In the genomic region with DNA sequence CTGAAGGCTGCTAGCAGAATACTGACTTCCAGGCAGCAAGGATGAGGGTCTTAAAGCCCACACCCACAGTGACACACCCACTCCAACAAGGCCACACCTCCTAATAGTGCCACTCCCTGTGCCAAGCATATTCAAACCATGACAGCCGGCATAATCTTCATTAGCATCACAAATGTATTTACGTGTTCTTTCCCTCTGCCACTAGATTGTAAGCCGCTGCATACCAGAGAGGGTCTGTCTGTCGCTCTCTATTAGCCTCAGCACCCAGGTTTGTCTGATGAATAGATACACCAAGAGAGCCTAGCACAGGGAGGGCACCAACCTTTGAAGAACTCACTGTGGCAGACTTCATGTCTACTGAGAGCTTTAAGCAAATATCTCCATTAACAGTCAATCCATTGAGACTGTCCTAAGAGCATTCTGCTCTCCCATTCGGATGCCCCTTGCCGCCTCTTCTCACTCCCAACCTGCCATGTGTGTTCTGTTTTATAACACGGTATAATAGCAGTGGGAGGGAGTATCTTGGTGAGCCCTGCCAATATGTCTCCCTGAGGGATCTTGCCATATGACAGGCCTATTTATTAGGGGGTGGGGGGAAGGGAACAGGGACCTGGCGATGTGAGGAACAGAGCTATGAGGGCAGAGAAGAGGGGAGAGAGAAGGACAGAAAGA, we compare ENCODE assay signal across 17 mouse cellular contexts. TPM values are rescaled to one million over a fixed set of nuclear protein-coding genes. Genes with fewer than 3 reads are reported as not detected.
DNase-seq lines count a peak whose midpoint lies in the region; ATAC-seq and TF ChIP-seq lines count a peak whose summit lies in the region.
"Had no signal": no experiment of that assay in that cellular context is flagged by ENCODE, and none has a peak within 500 bp of the region (broad histone marks: within the 10 kb centered on the region; RNA-seq: fewer than 3 reads in every experiment).

No protein-coding gene starts in this region.

- no peaks in the 10 kb centered on the region for H3K4me1 ChIP-seq in embryonic facial prominence, embryonic 14.5 days (ENCODE audit: control insufficient read depth, insufficient read depth, low read length)
- H3K4me1 ChIP-seq in embryonic facial prominence, embryonic 10.5 days: no peaks in the 10 kb centered on the region
- H3K4me1 ChIP-seq in forebrain, embryonic 16.5 days (replicated peaks; ENCODE audit: control insufficient read depth, insufficient read depth, low read length): peaks cover 6% of the 10 kb centered on the region
- H3K4me1 ChIP-seq in midbrain, embryonic 16.5 days (ENCODE audit: control insufficient read depth, insufficient read depth, low read length): 0 out of 2 replicates have a peak, but pooled peaks cover 6% of the 10 kb centered on the region
- H3K4me1 ChIP-seq: heart, embryonic 13.5 days; limb, embryonic 13.5 days; liver, embryonic 15.5 days; stomach, embryonic 15.5 days had no signal

- no peak overlapping the region for H3K27ac ChIP-seq in embryonic facial prominence, embryonic 14.5 days (replicated peaks; ENCODE audit: low read depth, low read length)
- no peak overlapping the region for H3K27ac ChIP-seq in embryonic facial prominence, embryonic 10.5 days (replicated peaks)
- no peak overlapping the region for H3K27ac ChIP-seq in forebrain, embryonic 16.5 days (ENCODE audit: low read length)
- H3K27ac ChIP-seq in midbrain, embryonic 16.5 days (ENCODE audit: low read length): no peak overlapping the region
- H3K27ac ChIP-seq in gastrocnemius, adult 2 months: no peak overlapping the region
- H3K27ac ChIP-seq: heart, embryonic 13.5 days; limb, embryonic 13.5 days; liver, embryonic 15.5 days; stomach, embryonic 15.5 days had no signal

- TF ChIP-seq CTCF in gastrocnemius, adult 2 months (IDR thresholded peaks at IDR 0.05): no peak

- no peaks in the 10 kb centered on the region for H3K36me3 ChIP-seq in embryonic facial prominence, embryonic 14.5 days (ENCODE audit: control insufficient read depth, insufficient read depth, low read length)
- H3K36me3 ChIP-seq in embryonic facial prominence, embryonic 10.5 days (replicated peaks): no peaks in the 10 kb centered on the region
- no peaks in the 10 kb centered on the region for H3K36me3 ChIP-seq in forebrain, embryonic 16.5 days (ENCODE audit: control insufficient read depth, insufficient read depth)
- H3K36me3 ChIP-seq in midbrain, embryonic 16.5 days (ENCODE audit: control insufficient read depth, insufficient read depth, low read length): no peaks in the 10 kb centered on the region
- H3K36me3 ChIP-seq: heart, embryonic 13.5 days; limb, embryonic 13.5 days; liver, embryonic 15.5 days; stomach, embryonic 15.5 days had no signal

- intact Hi-C loops in left cerebral cortex, postnatal 4 days (cut with DNase I): no loop called here
- intact Hi-C loops in gastrocnemius, adult 2 months (cut with DNase I): no loop called here

- DNase-seq in embryonic facial prominence, embryonic 14.5 days (ENCODE audit: low spot score): no peak
- DNase-seq in embryonic facial prominence, embryonic 10.5 days (ENCODE audit: low spot score): no peak
- peak; percentile 10 for DNase-seq in left cerebral cortex, postnatal 4 days
- DNase-seq in left cerebral cortex, adult 8-10 months (ENCODE audit: low spot score in 2 of 2): no peak
- DNase-seq in lung, adult 18-20 months: no peak
- DNase-seq in gastrocnemius, adult 2 months: no peak
- DNase-seq: adrenal gland, postnatal 36 days; cerebellum, adult 9-10 months; right cerebral cortex, postnatal 14 days had no signal

- no peak overlapping the region for H3K9ac ChIP-seq in embryonic facial prominence, embryonic 14.5 days (ENCODE audit: low read depth, low read length)
- no peak overlapping the region for H3K9ac ChIP-seq in forebrain, embryonic 16.5 days (replicated peaks; ENCODE audit: low read depth, low read length)
- no peak overlapping the region for H3K9ac ChIP-seq in midbrain, embryonic 16.5 days (ENCODE audit: low read depth, low read length)
- H3K9ac ChIP-seq: heart, embryonic 13.5 days; limb, embryonic 13.5 days; liver, embryonic 15.5 days; stomach, embryonic 15.5 days had no signal

- H3K4me3 ChIP-seq in embryonic facial prominence, embryonic 14.5 days (ENCODE audit: low read depth, low read length): no peak overlapping the region
- no peak overlapping the region for H3K4me3 ChIP-seq in embryonic facial prominence, embryonic 10.5 days
- H3K4me3 ChIP-seq in forebrain, embryonic 16.5 days (replicated peaks; ENCODE audit: low read length): no peak overlapping the region
- H3K4me3 ChIP-seq in midbrain, embryonic 16.5 days (ENCODE audit: low read depth, low read length): no peak overlapping the region
- H3K4me3 ChIP-seq in gastrocnemius, adult 2 months: no peak overlapping the region
- H3K4me3 ChIP-seq: erythroblast, embryonic 14.5 days; heart, embryonic 13.5 days; limb, embryonic 13.5 days; liver, embryonic 15.5 days; myocyte; stomach, embryonic 15.5 days had no signal

- H3K4me2 ChIP-seq in embryonic facial prominence, embryonic 14.5 days (ENCODE audit: low read depth, low read length): no peak overlapping the region
- no peak overlapping the region for H3K4me2 ChIP-seq in forebrain, embryonic 16.5 days (ENCODE audit: low read length)
- H3K4me2 ChIP-seq in midbrain, embryonic 16.5 days (ENCODE audit: low read length): no peak overlapping the region
- H3K4me2 ChIP-seq: heart, embryonic 13.5 days; limb, embryonic 13.5 days; liver, embryonic 15.5 days; stomach, embryonic 15.5 days had no signal

- WGBS in embryonic facial prominence, embryonic 14.5 days: 53% methylated on average over 8 of the region's 8 CpGs
- 67% methylated on average over 8 of the region's 8 CpGs for WGBS in embryonic facial prominence, embryonic 10.5 days
- WGBS in forebrain, embryonic 16.5 days: 22% methylated on average over 8 of the region's 8 CpGs
- WGBS in midbrain, embryonic 16.5 days: 27% methylated on average over 8 of the region's 8 CpGs

- peak; percentile 57; the same call in 1 of the 2 replicates for ATAC-seq in embryonic facial prominence, embryonic 14.5 days (ENCODE audit: low read depth)
- peak; percentile 63 for ATAC-seq in forebrain, embryonic 16.5 days
- ATAC-seq in midbrain, embryonic 16.5 days: peak; percentile 58; the same call in 1 of the 2 replicates

- H3K27me3 ChIP-seq in embryonic facial prominence, embryonic 14.5 days (replicated peaks; ENCODE audit: control insufficient read depth, insufficient read depth, low read length): no peaks in the 10 kb centered on the region
- no peaks in the 10 kb centered on the region for H3K27me3 ChIP-seq in embryonic facial prominence, embryonic 10.5 days (replicated peaks; ENCODE audit: low read depth, poor library complexity, severe bottlenecking)
- H3K27me3 ChIP-seq in forebrain, embryonic 16.5 days (replicated peaks; ENCODE audit: control insufficient read depth, insufficient read depth, low read length): no peaks in the 10 kb centered on the region
- no peaks in the 10 kb centered on the region for H3K27me3 ChIP-seq in midbrain, embryonic 16.5 days (ENCODE audit: control insufficient read depth, insufficient read depth, low read depth, low read length)
- H3K27me3 ChIP-seq: limb, embryonic 13.5 days; liver, embryonic 15.5 days; stomach, embryonic 15.5 days had no signal

- no peaks in the 10 kb centered on the region for H3K9me3 ChIP-seq in embryonic facial prominence, embryonic 14.5 days (ENCODE audit: control insufficient read depth, low read length)
- H3K9me3 ChIP-seq in embryonic facial prominence, embryonic 10.5 days: peaks cover 4% of the 10 kb centered on the region; the same call in 1 of the 2 replicates
- peaks cover 3% of the 10 kb centered on the region; the same call in 1 of the 2 replicates for H3K9me3 ChIP-seq in forebrain, embryonic 16.5 days (ENCODE audit: control insufficient read depth, low read length)
- H3K9me3 ChIP-seq in midbrain, embryonic 16.5 days (replicated peaks; ENCODE audit: control insufficient read depth, low read length, poor library complexity, severe bottlenecking): 0 out of 2 replicates have a peak, but pooled peaks cover 2% of the 10 kb centered on the region
- H3K9me3 ChIP-seq: limb, embryonic 13.5 days; liver, embryonic 15.5 days; stomach, embryonic 15.5 days had no signal

RNA-seq across cellular contexts. Expression of a gene that starts 30.3 kb away (rescaled TPM):
- 19.7 and 20.4 TPM in 2 replicates for polyA plus RNA-seq in embryonic facial prominence, embryonic 14.5 days (2014; fragmentation: Nextera tagmentation; extraction: Ambion mirVana)
- 19.6 and 19.9 TPM in 2 replicates for polyA plus RNA-seq in embryonic facial prominence, embryonic 10.5 days (2016; fragmentation: Nextera tagmentation; extraction: Ambion mirVana)
- 10 to 100 TPM; 68.1 to 70.5 TPM for total RNA-seq in left cerebral cortex, postnatal 4 days (2021)
- total RNA-seq in left cerebral cortex, adult 8-10 months (2022): 10 to 100 TPM; 49.4 to 56.3 (median 52.7) TPM
- 16.1 and 18.1 TPM in 2 replicates for polyA plus RNA-seq in forebrain, embryonic 16.5 days (2015; fragmentation: Nextera tagmentation; extraction: Ambion mirVana)
- 22.1 and 26.1 TPM in 2 replicates for polyA plus RNA-seq in midbrain, embryonic 16.5 days (2015; fragmentation: Nextera tagmentation; extraction: Ambion mirVana)
- total RNA-seq in gastrocnemius, adult 2 months (2021): 100 to 1,000 TPM in 1 of 2 experiments, 10 to 100 TPM in 1; 94.2 to 115 TPM
